ENCODE assay signal across 30 mouse cellular contexts in genomic region chr7:34192825-34193224, GRCm38 (mm10). TPM values are rescaled to one million over a fixed set of nuclear protein-coding genes. Genes with fewer than 3 reads are reported as not detected.
DNase-seq lines count a peak whose midpoint lies in the region; ATAC-seq and TF ChIP-seq lines count a peak whose summit lies in the region.
"Had no signal": no experiment of that assay in that cellular context is flagged by ENCODE, and none has a peak within 500 bp of the region (broad histone marks: within the 10 kb centered on the region; RNA-seq: fewer than 3 reads in every experiment).

No protein-coding gene starts in this region.

- no peak overlapping the region for H3K9ac ChIP-seq in heart, adult 2 months (ENCODE audit: low read depth, low read length)
- H3K9ac ChIP-seq: embryonic facial prominence, embryonic 13.5 days; forebrain, embryonic 13.5 days; heart, embryonic 13.5 days; hindbrain, embryonic 13.5 days; kidney, embryonic 15.5 days; liver, embryonic 14.5 days; neural tube, embryonic 12.5 days had no signal

- TF ChIP-seq POLR2A in heart, adult 2 months (IDR thresholded peaks at IDR 0.05; ENCODE audit: insufficient read depth, low read depth, low read length): no peak
- no peak for TF ChIP-seq POLR2A in spleen, adult 2 months (IDR thresholded peaks at IDR 0.05; ENCODE audit: low read depth, low read length)
- no peak for TF ChIP-seq POLR2A in small intestine, adult 2 months (IDR thresholded peaks at IDR 0.05; ENCODE audit: low read depth, low read length)

- no peak overlapping the region for H3K27ac ChIP-seq in heart, adult 2 months
- H3K27ac ChIP-seq in spleen, adult 2 months (ENCODE audit: insufficient read depth, low read length): peak overlapping the region; percentile 14; the same call in 1 of the 2 replicates
- peak overlapping the region; percentile 27; the same call in 1 of the 2 replicates for H3K27ac ChIP-seq in small intestine, adult 2 months (ENCODE audit: insufficient read depth, low read depth, low read length)
- H3K27ac ChIP-seq: embryonic facial prominence, embryonic 13.5 days; forebrain, embryonic 13.5 days; heart, embryonic 13.5 days; hindbrain, embryonic 13.5 days; kidney, embryonic 15.5 days; liver, embryonic 14.5 days; neural tube, embryonic 12.5 days had no signal

- H3K27me3 ChIP-seq in heart, adult 2 months (ENCODE audit: control insufficient read depth, insufficient read depth, low read length): no peaks in the 10 kb centered on the region
- H3K27me3 ChIP-seq in spleen, adult 2 months (ENCODE audit: control insufficient read depth, insufficient read depth, low read length): no peaks in the 10 kb centered on the region
- H3K27me3 ChIP-seq in small intestine, adult 2 months (ENCODE audit: control insufficient read depth, insufficient read depth, low read length): no peaks in the 10 kb centered on the region
- H3K27me3 ChIP-seq: embryonic facial prominence, embryonic 13.5 days; forebrain, embryonic 13.5 days; heart, embryonic 13.5 days; hindbrain, embryonic 13.5 days; kidney, embryonic 15.5 days; neural tube, embryonic 12.5 days had no signal

- ATAC-seq in megakaryocyte, adult 5-6 weeks (ENCODE audit: poor library complexity, severe bottlenecking): peak; percentile 82
- ATAC-seq: forebrain, embryonic 13.5 days had no signal

- intact Hi-C loops in heart, adult 2 months (cut with DNase I): no loop called here
- intact Hi-C loops in heart, postnatal 10 days (cut with DNase I): no loop called here

- TF ChIP-seq EP300 in heart, adult 2 months (IDR thresholded peaks at IDR 0.05; ENCODE audit: insufficient read depth, low read depth, low read length): no peak

- TF ChIP-seq CTCF in heart, adult 2 months (IDR thresholded peaks at IDR 0.05): no peak
- no peak for TF ChIP-seq CTCF in spleen, adult 2 months (IDR thresholded peaks at IDR 0.05; ENCODE audit: extremely low read depth, insufficient read depth, insufficient read length, insufficient replicate concordance)
- no peak for TF ChIP-seq CTCF in small intestine, adult 2 months (IDR thresholded peaks at IDR 0.05; ENCODE audit: extremely low read depth, insufficient read length, insufficient replicate concordance, low read depth, low read length)

- peaks cover 3% of the 10 kb centered on the region; the same call in 1 of the 2 replicates for H3K79me2 ChIP-seq in heart, adult 2 months (replicated peaks; ENCODE audit: control insufficient read depth, insufficient read depth, low read length)

- H3K36me3 ChIP-seq in heart, adult 2 months (ENCODE audit: control insufficient read depth, insufficient read depth, low read length): no peaks in the 10 kb centered on the region
- peaks cover 7% of the 10 kb centered on the region; the same call in 1 of the 2 replicates for H3K36me3 ChIP-seq in spleen, adult 2 months (ENCODE audit: control insufficient read depth, insufficient read depth, low read length)
- H3K36me3 ChIP-seq in small intestine, adult 2 months (ENCODE audit: control insufficient read depth, insufficient read depth, low read length): peaks cover 29% of the 10 kb centered on the region

- H3K4me1 ChIP-seq in heart, adult 2 months (ENCODE audit: control insufficient read depth, insufficient read depth, low read length): no peaks in the 10 kb centered on the region
- H3K4me1 ChIP-seq in spleen, adult 2 months (ENCODE audit: control insufficient read depth, insufficient read depth, insufficient read length): no peaks in the 10 kb centered on the region; the same call in 1 of the 2 replicates
- no peaks in the 10 kb centered on the region for H3K4me1 ChIP-seq in small intestine, adult 2 months (ENCODE audit: control insufficient read depth, insufficient read depth, insufficient read length, low read length)

- H3K4me3 ChIP-seq in heart, adult 2 months: no peak overlapping the region
- no peak overlapping the region for H3K4me3 ChIP-seq in spleen, adult 2 months (ENCODE audit: extremely low read depth, insufficient read depth, insufficient read length)
- H3K4me3 ChIP-seq in small intestine, adult 2 months (ENCODE audit: low read depth, low read length): no peak overlapping the region
- H3K4me3 ChIP-seq: embryonic facial prominence, embryonic 13.5 days; erythroblast, embryonic 14.5 days; forebrain, embryonic 13.5 days; heart, embryonic 13.5 days; hindbrain, embryonic 13.5 days; kidney, embryonic 15.5 days; neural tube, embryonic 12.5 days had no signal

- 82% methylated on average over 6 of the region's 6 CpGs for WGBS in heart, adult 2 months
- WGBS in spleen, adult 2 months: 76% methylated on average over 6 of the region's 6 CpGs
- 81% methylated on average over 6 of the region's 6 CpGs for WGBS in small intestine, adult 2 months

- peak; percentile 95 for DNase-seq in heart, adult 11 months
- DNase-seq in heart, adult 2 months: no peak
- no peak for DNase-seq in spleen, adult 2 months (ENCODE audit: low read depth in 1 of 2, low spot score in 2 of 2)
- DNase-seq in spleen, postnatal 4 days (ENCODE audit: low spot score in 2 of 2): no peak
- DNase-seq in embryo, embryonic 9.5 days (ENCODE audit: extremely low spot score): no peak
- no peak for DNase-seq in heart, postnatal 10 days
- DNase-seq: adrenal gland, postnatal 10 days; cerebellum, adult 9-11 months; kidney, adult 11 months; kidney, postnatal 36 days; lung, postnatal 10 days; right cerebral cortex, postnatal 4 days; thymus, postnatal 25 days had no signal

RNA-seq across cellular contexts. Expression of gene Pdcd2l, which starts 3.6 kb away (rescaled TPM):
- total RNA-seq in heart, adult 2 months (2021): 10 to 100 TPM; 14.8 to 20.6 TPM
- polyA plus RNA-seq in heart, adult 2 months (2012; rRNA removed): 18.8 and 30.0 TPM in 2 replicates
- polyA plus RNA-seq in spleen, adult 2 months (2012; rRNA removed): 20.2 and 25.7 TPM in 2 replicates
- total RNA-seq in megakaryocyte, adult 5-6 weeks (2015): 26.1 and 30.6 TPM in 2 replicates
- 33.9 and 37.0 TPM in 2 replicates for total RNA-seq in megakaryocyte, adult 5-6 weeks (2017)
- 13.7 and 15.2 TPM in 2 replicates for polyA plus RNA-seq in small intestine, adult 2 months (2012; rRNA removed)
- 10 to 100 TPM; 18.9 to 19.4 TPM for total RNA-seq in heart, postnatal 10 days (2021)

RNA-seq across cellular contexts. Expression of gene Uba2, which starts 23.4 kb away (rescaled TPM):
- total RNA-seq in heart, adult 2 months (2021): 10 to 100 TPM; 29.9 to 32.9 TPM
- 19.5 and 38.6 TPM in 2 replicates for polyA plus RNA-seq in heart, adult 2 months (2012; rRNA removed)
- polyA plus RNA-seq in spleen, adult 2 months (2012; rRNA removed): 24.7 and 29.6 TPM in 2 replicates
- 111 and 115 TPM in 2 replicates for total RNA-seq in megakaryocyte, adult 5-6 weeks (2015)
- 121 and 126 TPM in 2 replicates for total RNA-seq in megakaryocyte, adult 5-6 weeks (2017)
- polyA plus RNA-seq in small intestine, adult 2 months (2012; rRNA removed): 6.6 and 13.2 TPM in 2 replicates
- total RNA-seq in heart, postnatal 10 days (2021): 10 to 100 TPM; 51.0 to 53.5 TPM

RNA-seq across cellular contexts. Expression of gene Gpi1, which starts 37.3 kb away (rescaled TPM):
- 100 to 1,000 TPM; 480 to 591 TPM for total RNA-seq in heart, adult 2 months (2021)
- polyA plus RNA-seq in heart, adult 2 months (2012; rRNA removed): 442 and 488 TPM in 2 replicates
- polyA plus RNA-seq in spleen, adult 2 months (2012; rRNA removed): 116 and 161 TPM in 2 replicates
- total RNA-seq in megakaryocyte, adult 5-6 weeks (2015): 345 and 348 TPM in 2 replicates
- 393 and 429 TPM in 2 replicates for total RNA-seq in megakaryocyte, adult 5-6 weeks (2017)
- polyA plus RNA-seq in small intestine, adult 2 months (2012; rRNA removed): 291 and 420 TPM in 2 replicates
- total RNA-seq in heart, postnatal 10 days (2021): 100 to 1,000 TPM; 556 to 561 TPM

RNA-seq across cellular contexts. Expression of gene Gm6096, which starts 58.0 kb away (rescaled TPM):
- total RNA-seq in heart, adult 2 months (2021): not detected
- not detected in 2 replicates for polyA plus RNA-seq in heart, adult 2 months (2012; rRNA removed)
- not detected in 2 replicates for polyA plus RNA-seq in spleen, adult 2 months (2012; rRNA removed)
- not detected in 2 replicates for total RNA-seq in megakaryocyte, adult 5-6 weeks (2015)
- not detected in 2 replicates for total RNA-seq in megakaryocyte, adult 5-6 weeks (2017)
- not detected in 2 replicates for polyA plus RNA-seq in small intestine, adult 2 months (2012; rRNA removed)
- not detected for total RNA-seq in heart, postnatal 10 days (2021)
- total RNA-seq: adrenal gland, postnatal 10 days; gastrocnemius, adult 8-10 months; heart, adult 18-20 months; heart, postnatal 25 days; layer of hippocampus, adult 8-10 months; left cerebral cortex, postnatal 14 days had no signal
- polyA plus RNA-seq: brain, embryonic 14.5 days; embryonic facial prominence, embryonic 13.5 days; erythroblast, embryonic 14.5 days; forebrain, embryonic 13.5 days; hindbrain, embryonic 13.5 days; kidney, embryonic 15.5 days; midbrain, embryonic 11.5 days; neural tube, embryonic 12.5 days had no signal

RNA-seq across cellular contexts. Expression of gene Wtip, which starts 59.8 kb away (rescaled TPM):
- total RNA-seq in heart, adult 2 months (2021): 10 to 100 TPM in 1 of 2 experiments, 1 to 10 TPM in 1; 9.7 to 10.6 TPM
- polyA plus RNA-seq in heart, adult 2 months (2012; rRNA removed): 12.1 and 16.8 TPM in 2 replicates
- 7.1 and 10.0 TPM in 2 replicates for polyA plus RNA-seq in spleen, adult 2 months (2012; rRNA removed)
- total RNA-seq in megakaryocyte, adult 5-6 weeks (2015): 0.09 and 0.14 TPM in 2 replicates
- 0.33 TPM in 1 of 2 replicates, not detected in the other for total RNA-seq in megakaryocyte, adult 5-6 weeks (2017)
- 10.6 and 12.7 TPM in 2 replicates for polyA plus RNA-seq in small intestine, adult 2 months (2012; rRNA removed)
- 10 to 100 TPM; 22.5 to 26.0 TPM for total RNA-seq in heart, postnatal 10 days (2021)
